Comparison of ENCODE assay signal across 9 mouse cellular contexts in genomic region chr6:115987096-115987747, GRCm38 (mm10). TPM values are rescaled to one million over a fixed set of nuclear protein-coding genes. Genes with fewer than 3 reads are reported as not detected.
DNase-seq lines count a peak whose midpoint lies in the region; ATAC-seq and TF ChIP-seq lines count a peak whose summit lies in the region.
"Had no signal": no experiment of that assay in that cellular context is flagged by ENCODE, and none has a peak within 500 bp of the region (broad histone marks: within the 10 kb centered on the region; RNA-seq: fewer than 3 reads in every experiment).

No protein-coding gene starts in this region.

- peak; percentile 46 for DNase-seq in cerebellum, adult 9-10 months
- no peak for DNase-seq in cerebellum, adult 11-12 months
- no peak for DNase-seq in liver, postnatal 0 days
- no peak for DNase-seq in liver
- no peak for DNase-seq in embryonic facial prominence, embryonic 14.5 days (ENCODE audit: low spot score)
- DNase-seq in urinary bladder, postnatal 4 days (ENCODE audit: low spot score in 2 of 2): no peak
- no peak for DNase-seq in lung, postnatal 10 days

- H3K9ac ChIP-seq in liver, postnatal 0 days (replicated peaks): no peak overlapping the region
- H3K9ac ChIP-seq in embryonic facial prominence, embryonic 14.5 days (ENCODE audit: low read depth, low read length): 0 out of 2 replicates have a peak overlapping the region, but pooled peaks have one; percentile 25
- H3K9ac ChIP-seq in neural tube, embryonic 12.5 days: 0 out of 2 replicates have a peak overlapping the region, but pooled peaks have one; percentile 21

- H3K36me3 ChIP-seq in liver, postnatal 0 days (replicated peaks; ENCODE audit: insufficient read depth, low read length): no peaks in the 10 kb centered on the region
- H3K36me3 ChIP-seq in embryonic facial prominence, embryonic 14.5 days (ENCODE audit: control insufficient read depth, insufficient read depth, low read length): no peaks in the 10 kb centered on the region
- H3K36me3 ChIP-seq in neural tube, embryonic 12.5 days: no peaks in the 10 kb centered on the region

- no peaks in the 10 kb centered on the region for H3K9me3 ChIP-seq in liver, postnatal 0 days (ENCODE audit: low read length)
- no peaks in the 10 kb centered on the region for H3K9me3 ChIP-seq in embryonic facial prominence, embryonic 14.5 days (ENCODE audit: control insufficient read depth, low read length)
- no peaks in the 10 kb centered on the region for H3K9me3 ChIP-seq in neural tube, embryonic 12.5 days

- peaks cover 12% of the 10 kb centered on the region; the same call in 1 of the 2 replicates for H3K27me3 ChIP-seq in liver, postnatal 0 days (ENCODE audit: insufficient read depth, low read length)
- peaks cover under 1% of the 10 kb centered on the region for H3K27me3 ChIP-seq in embryonic facial prominence, embryonic 14.5 days (replicated peaks; ENCODE audit: control insufficient read depth, insufficient read depth, low read length)
- H3K27me3 ChIP-seq in neural tube, embryonic 12.5 days (replicated peaks): peaks cover 19% of the 10 kb centered on the region

- WGBS in liver, postnatal 0 days (ENCODE audit: insufficient replicate concordance): 42% methylated on average over 9 of the region's 9 CpGs
- 57% methylated on average over 9 of the region's 9 CpGs for WGBS in embryonic facial prominence, embryonic 14.5 days
- WGBS in neural tube, embryonic 12.5 days: 38% methylated on average over 9 of the region's 9 CpGs

- TF ChIP-seq EP300 in liver, postnatal 0 days (IDR thresholded peaks at IDR 0.05; ENCODE audit: low read depth): no peak

- no peak overlapping the region for H3K4me3 ChIP-seq in liver, postnatal 0 days (ENCODE audit: low read depth, low read length)
- H3K4me3 ChIP-seq in embryonic facial prominence, embryonic 14.5 days (ENCODE audit: low read depth, low read length): no peak overlapping the region
- no peak overlapping the region for H3K4me3 ChIP-seq in neural tube, embryonic 12.5 days

- no peak for TF ChIP-seq CTCF in liver, postnatal 0 days (IDR thresholded peaks at IDR 0.05; ENCODE audit: low read depth)

- peaks cover 7% of the 10 kb centered on the region for H3K4me1 ChIP-seq in liver, postnatal 0 days (ENCODE audit: insufficient read depth)
- peaks cover 48% of the 10 kb centered on the region for H3K4me1 ChIP-seq in embryonic facial prominence, embryonic 14.5 days (ENCODE audit: control insufficient read depth, insufficient read depth, low read length)
- peaks cover 53% of the 10 kb centered on the region for H3K4me1 ChIP-seq in neural tube, embryonic 12.5 days

- 0 out of 2 replicates have a peak overlapping the region, but pooled peaks have one; percentile 40 for H3K27ac ChIP-seq in liver, postnatal 0 days (ENCODE audit: low read depth)
- no peak overlapping the region for H3K27ac ChIP-seq in embryonic facial prominence, embryonic 14.5 days (replicated peaks; ENCODE audit: low read depth, low read length)
- H3K27ac ChIP-seq in neural tube, embryonic 12.5 days: no peak overlapping the region

- ATAC-seq in liver, postnatal 0 days: no peak
- ATAC-seq in embryonic facial prominence, embryonic 14.5 days (ENCODE audit: low read depth): no peak
- ATAC-seq in neural tube, embryonic 12.5 days (ENCODE audit: low FRiP score, low read depth): no peak

- peak overlapping the region; percentile 32 for H3K4me2 ChIP-seq in liver, postnatal 0 days (ENCODE audit: low read depth, low read length)
- peak overlapping the region; percentile 24; the same call in 1 of the 2 replicates for H3K4me2 ChIP-seq in embryonic facial prominence, embryonic 14.5 days (ENCODE audit: low read depth, low read length)
- H3K4me2 ChIP-seq in neural tube, embryonic 12.5 days (replicated peaks): peak overlapping the region; percentile 38

RNA-seq across cellular contexts. Expression of gene Plxnd1, which starts 7.6 kb away (rescaled TPM):
- 8.5 and 8.7 TPM in 2 replicates for polyA plus RNA-seq in liver, postnatal 0 days (2015; fragmentation: Nextera tagmentation; extraction: Ambion mirVana)
- polyA plus RNA-seq in embryonic facial prominence, embryonic 14.5 days (2014; fragmentation: Nextera tagmentation; extraction: Ambion mirVana): 45.5 and 46.9 TPM in 2 replicates
- polyA plus RNA-seq in neural tube, embryonic 12.5 days (2016; fragmentation: Nextera tagmentation; extraction: Ambion mirVana): 20.0 and 28.0 TPM in 2 replicates

RNA-seq across cellular contexts. Expression of gene H1foo, which starts 42.5 kb away (rescaled TPM):
- not detected in 2 replicates for polyA plus RNA-seq in liver, postnatal 0 days (2015; fragmentation: Nextera tagmentation; extraction: Ambion mirVana)
- polyA plus RNA-seq in embryonic facial prominence, embryonic 14.5 days (2014; fragmentation: Nextera tagmentation; extraction: Ambion mirVana): not detected in 2 replicates
- not detected in 2 replicates for polyA plus RNA-seq in neural tube, embryonic 12.5 days (2016; fragmentation: Nextera tagmentation; extraction: Ambion mirVana)
- polyA plus RNA-seq: limb, embryonic 11.5 days had no signal

RNA-seq across cellular contexts. Expression of gene Rho, which starts 55.7 kb away (rescaled TPM):
- polyA plus RNA-seq in liver, postnatal 0 days (2015; fragmentation: Nextera tagmentation; extraction: Ambion mirVana): not detected in 2 replicates
- 0.51 and 1.0 TPM in 2 replicates for polyA plus RNA-seq in embryonic facial prominence, embryonic 14.5 days (2014; fragmentation: Nextera tagmentation; extraction: Ambion mirVana)
- 0.69 and 1.1 TPM in 2 replicates for polyA plus RNA-seq in neural tube, embryonic 12.5 days (2016; fragmentation: Nextera tagmentation; extraction: Ambion mirVana)
